Mouse (Mus musculus) liver, postnatal 0 days (tissue): ENCODE measurements around the gene Gpr4.

Experiments used
- CTCF ChIP-seq: sonication (generic); IDR thresholded peaks from 2 replicates; pipeline ENCODE4 v1.5.1; 2016; ENCODE audit warnings: antibody characterized with exemption, low read depth
- EP300 ChIP-seq: IDR thresholded peaks from 2 replicates; pipeline ENCODE4 v1.6.1; 2016; ENCODE audit warnings: antibody characterized with exemption, low read depth, mild to moderate bottlenecking

GRCm38 (mm10) chr7:19258336-19258735 lies 46.0 kb downstream of the Gpr4 start:
- TF ChIP-seq CTCF: no peak
- no peak for TF ChIP-seq EP300
